Mouse (Mus musculus) CH12.LX (cell line): ENCODE results near the gene Zfp932. TPM values are rescaled to one million over a fixed set of nuclear protein-coding genes. Genes with fewer than 3 reads are reported as not detected.
"Not testable (repeated sequence)": the region's sequence is repeated elsewhere in the genome, so short reads cannot be mapped to it uniquely, and the experiment has no call there.

Experiments
- DNase-seq: peaks from one replicate; pipeline ENCODE4 v3.0.0-alpha.2; 2013; ENCODE audit errors: extremely low read depth
- H3K27ac ChIP-seq: 2 replicates; pipeline ENCODE4 v1.5.1; 2012; ENCODE audit warnings: low read depth, mild to moderate bottlenecking, control low read depth, moderate library complexity; ENCODE audit not compliant: insufficient read depth
- H3K27me3 ChIP-seq: replicated peaks from 2 replicates; pipeline ENCODE3; 2012; ENCODE audit warnings: inconsistent platforms
- H3K36me3 ChIP-seq, 2 experiments: replicated peaks in 1 of 2; 2 replicates each; pipeline versions ENCODE3 to v1.6.1; 2012; ENCODE audit warnings: inconsistent platforms in 1 of 2, low read length in 1 of 2, mild to moderate bottlenecking in 1 of 2, mixed read lengths in 1 of 2, moderate library complexity in 1 of 2; ENCODE audit not compliant: control insufficient read depth in 1 of 2, insufficient read depth in 1 of 2
- H3K4me1 ChIP-seq, 2 experiments: 2 replicates each; pipeline ENCODE4 v1.6.1; 2012; ENCODE audit warnings: inconsistent platforms in 1 of 2, moderate library complexity in 1 of 2; ENCODE audit not compliant: insufficient read depth in 2 of 2, control insufficient read depth in 1 of 2
- H3K4me2 ChIP-seq: 2 replicates; pipeline ENCODE4 v1.6.1; 2012; ENCODE audit warnings: low read depth, mild to moderate bottlenecking, control low read depth; ENCODE audit not compliant: poor library complexity, insufficient read depth, severe bottlenecking
- H3K4me3 ChIP-seq, 3 experiments: fragments of 150-350 bp in 1 of 3; sonication (generic) in 1 of 3; replicated peaks in 1 of 3; 2 replicates each; pipeline versions ENCODE3 to v1.5.1; 2011 to 2012; ENCODE audit warnings: low read depth in 2 of 3, low read length in 2 of 3, mild to moderate bottlenecking in 2 of 3, moderate library complexity in 2 of 3, control low read depth in 1 of 3, improper control_type of control experiment in 1 of 3, inconsistent platforms in 1 of 3, mixed read lengths in 1 of 3; ENCODE audit not compliant: poor library complexity in 1 of 3
- H3K79me2 ChIP-seq: replicated peaks from 2 replicates; pipeline ENCODE4 v1.6.1; 2012; ENCODE audit warnings: mild to moderate bottlenecking, moderate library complexity; ENCODE audit not compliant: control insufficient read depth, poor library complexity, insufficient read depth, severe bottlenecking; ENCODE audit errors: extremely low read depth
- H3K9ac ChIP-seq: 2 replicates; pipeline ENCODE4 v1.6.1; 2012; ENCODE audit warnings: low read depth, mild to moderate bottlenecking, control low read depth, moderate library complexity; ENCODE audit not compliant: insufficient read depth
- H3K9me3 ChIP-seq: replicated peaks from 2 replicates; pipeline ENCODE3; 2012; ENCODE audit warnings: low read length, inconsistent platforms, mixed read lengths
- BHLHE40 ChIP-seq: IDR thresholded peaks from 2 replicates; pipeline ENCODE4 v1.6.1; 2011; ENCODE audit warnings: mild to moderate bottlenecking, low read depth, low read length, improper control_type of control experiment
- CTCF ChIP-seq, 2 experiments: IDR thresholded peaks in 1 of 2; conservative IDR thresholded peaks in 1 of 2; 2 replicates each; pipeline ENCODE4 v1.5.1; 2011 to 2012; ENCODE audit warnings: low read depth in 2 of 2, low read length in 2 of 2, improper control_type of control experiment in 1 of 2, inconsistent platforms in 1 of 2, mild to moderate bottlenecking in 1 of 2, moderate library complexity in 1 of 2
- E2F4 ChIP-seq: IDR thresholded peaks from 2 replicates; pipeline ENCODE4 v1.6.1; 2011; ENCODE audit warnings: low read depth, low read length, improper control_type of control experiment; ENCODE audit not compliant: insufficient replicate concordance
- ELF1 ChIP-seq: IDR thresholded peaks from 2 replicates; pipeline ENCODE4 v1.6.1; 2014; ENCODE audit warnings: low read depth, mild to moderate bottlenecking, inconsistent platforms, low read length, improper control_type of control experiment
- IRF4 ChIP-seq: IDR thresholded peaks from 2 replicates; pipeline ENCODE4 v1.6.1; 2014; ENCODE audit warnings: low read depth, mild to moderate bottlenecking, inconsistent platforms, low read length, improper control_type of control experiment
- MAFK ChIP-seq: IDR thresholded peaks from 2 replicates; pipeline ENCODE4 v1.6.1; 2011; ENCODE audit warnings: low read length, improper control_type of control experiment; ENCODE audit not compliant: insufficient replicate concordance
- NRF1 ChIP-seq: IDR thresholded peaks from 2 replicates; pipeline ENCODE4 v1.6.1; 2014; ENCODE audit warnings: low read depth, mild to moderate bottlenecking, inconsistent platforms, low read length, improper control_type of control experiment, moderate library complexity
- PAX5 ChIP-seq: IDR thresholded peaks from 2 replicates; pipeline ENCODE4 v1.6.1; 2012; ENCODE audit warnings: low read length, inconsistent platforms, mixed read lengths
- RAD21 ChIP-seq: IDR thresholded peaks from 2 replicates; pipeline ENCODE4 v1.6.1; 2011; ENCODE audit warnings: low read depth, mild to moderate bottlenecking, low read length, improper control_type of control experiment, moderate library complexity
- RCOR1 ChIP-seq: conservative IDR thresholded peaks from 2 replicates; pipeline ENCODE4 v1.6.1; 2012; ENCODE audit warnings: low read depth, mild to moderate bottlenecking, inconsistent platforms, low read length, improper control_type of control experiment
- SIN3A ChIP-seq: IDR thresholded peaks from 2 replicates; pipeline ENCODE4 v1.6.1; 2012; ENCODE audit warnings: low read length, improper control_type of control experiment, inconsistent platforms
- SMC3 ChIP-seq: IDR thresholded peaks from 2 replicates; pipeline ENCODE4 v1.6.1; 2011; ENCODE audit warnings: low read depth, low read length, improper control_type of control experiment
- UBTF ChIP-seq: IDR thresholded peaks from 2 replicates; pipeline ENCODE4 v1.6.1; 2012; ENCODE audit warnings: low read depth, mild to moderate bottlenecking, inconsistent platforms, low read length, improper control_type of control experiment, moderate library complexity
- ZC3H11A ChIP-seq: IDR thresholded peaks from 2 replicates; pipeline ENCODE4 v1.6.1; 2012; ENCODE audit warnings: low read depth, mild to moderate bottlenecking, inconsistent platforms, low read length, improper control_type of control experiment
- ZKSCAN1 ChIP-seq: IDR thresholded peaks from 2 replicates; pipeline ENCODE4 v1.6.1; 2012; ENCODE audit warnings: low read depth, inconsistent platforms, low read length, improper control_type of control experiment, borderline replicate concordance
- dilution Hi-C: fragments of 300-500 bp; cut with MboI; formaldehyde crosslinking; loops from 2 replicates; pipeline ENCODE4 v1.14.3; 2020; ENCODE audit warnings: low sequenced_read_pairs; ENCODE audit not compliant: extremely low pct_unique_long_range_greater_than_20kb, extremely low pct_ligation_motif_present
- in situ Hi-C: fragments of 300-500 bp; cut with MboI; formaldehyde crosslinking; loops from 3 replicates; pipeline ENCODE4 v1.14.3; 2019; ENCODE audit warnings: low sequenced_read_pairs, low pct_ligation_motif_present, low pct_unique_long_range_greater_than_20kb, mixed read lengths
- polyA plus RNA-seq: library from polyadenylated mRNA; unstranded; fragments of >175 nt; gene quantifications from 2 replicates; pipeline ENCODE4 v1.2.1, GENCODE M21; 2012; ENCODE audit warnings: low read depth; ENCODE audit not compliant: insufficient read length
- total RNA-seq, 2 experiments: library from RNA; depleted of rRNA; stranded (reverse); fragments of 300-350 nt in 1 of 2; fragments of >200 nt in 1 of 2; gene quantifications; 2 replicates each; pipeline ENCODE4 v1.2.3; 2012 to 2014

Gene Zfp932
- total and polyA plus RNA-seq, 3 experiments: 16.0 to 36.8 (median 25.2) TPM

- in situ Hi-C loops, H3K27me3 ChIP-seq, H3K4me1 ChIP-seq, dilution Hi-C loops, H3K9ac ChIP-seq, DNase-seq, H3K4me3 ChIP-seq, H3K27ac ChIP-seq, H3K36me3 ChIP-seq, H3K9me3 ChIP-seq: not testable (repeated sequence)
- H3K4me2 ChIP-seq: peak overlapping the region; percentile 90
- H3K79me2 ChIP-seq: peaks cover 20% of the 10 kb centered on the region
Observed at GRCm38 (mm10) chr5:109995461-109995860, 860 bp upstream of the Zfp932 start.

- peak; percentile 50; the same call in 1 of the 2 replicates for TF ChIP-seq E2F4
- TF ChIP-seq CTCF (conservative IDR thresholded peaks at IDR 0.05 in 1 of 2, IDR thresholded peaks at IDR 0.05 in 1 of 2; ENCODE audit: low read depth in 2 of 2, low read length in 2 of 2): peak in 1 of 2 experiments; percentile 58; a peak in 3 of 4 replicates
- peak; percentile 47 for TF ChIP-seq SMC3
- TF ChIP-seq RAD21: peak; percentile 49
- peak; percentile 68 for TF ChIP-seq NRF1
- DNase-seq, H3K4me1 ChIP-seq, H3K27ac ChIP-seq, H3K79me2 ChIP-seq, H3K27me3 ChIP-seq, H3K9me3 ChIP-seq, H3K9ac ChIP-seq, H3K4me2 ChIP-seq, dilution Hi-C loops, H3K36me3 ChIP-seq, H3K4me3 ChIP-seq: not testable (repeated sequence)
- in situ Hi-C loops: loop anchor here (10.0 kb wide), 1 partner anchor 411 kb away; no protein-coding TSS in a partner anchor
Observed at GRCm38 (mm10) chr5:110015775-110016174, 19.5 kb downstream of the Zfp932 start.

DNA sequence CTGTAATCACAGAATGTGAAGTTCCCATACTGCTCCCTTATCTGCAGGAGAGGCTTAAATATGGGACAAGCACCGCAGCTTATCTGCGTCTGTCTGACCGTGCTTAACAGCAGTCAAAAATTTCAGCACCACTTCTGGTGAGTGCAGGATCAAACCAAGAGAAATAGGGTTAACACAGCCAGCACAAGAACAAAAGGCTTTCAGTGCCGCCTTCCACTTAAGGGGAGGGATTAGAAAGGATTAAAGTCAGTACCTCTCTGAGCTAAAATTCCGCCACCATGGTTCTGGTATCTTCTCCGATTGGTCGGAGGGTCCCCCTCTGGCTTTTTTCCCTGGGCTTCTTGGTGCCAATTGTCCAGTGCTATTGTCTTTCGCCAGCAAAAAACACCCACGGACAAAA, 27.0 kb downstream of the Zfp932 start:
- no peaks in the 10 kb centered on the region for H3K79me2 ChIP-seq
- H3K27ac ChIP-seq: no peak overlapping the region
- no peaks in the 10 kb centered on the region for H3K36me3 ChIP-seq
- TF ChIP-seq UBTF (no peak), CTCF (conservative IDR thresholded peaks at IDR 0.05 in 1 of 2, IDR thresholded peaks at IDR 0.05 in 1 of 2; ENCODE audit: low read depth in 2 of 2, low read length in 2 of 2) (no peak), BHLHE40 (no peak), SMC3 (no peak), SIN3A (no peak), ELF1 (no peak), ZKSCAN1 (no peak), E2F4 (no peak), NRF1 (no peak), MAFK (no peak), IRF4 (no peak), RCOR1 (no peak), RAD21 (no peak), PAX5 (no peak), ZC3H11A (no peak)
- dilution Hi-C loops: no loop called here
- in situ Hi-C loops: no loop called here
- H3K9ac ChIP-seq: no peak overlapping the region
- H3K27me3 ChIP-seq: no peaks in the 10 kb centered on the region
- no peaks in the 10 kb centered on the region for H3K4me1 ChIP-seq
- H3K4me3 ChIP-seq: no peak overlapping the region
- no peaks in the 10 kb centered on the region for H3K9me3 ChIP-seq
- DNase-seq: no peak
- 0 out of 2 replicates have a peak overlapping the region, but pooled peaks have one; percentile 16 for H3K4me2 ChIP-seq
